Mouse (Mus musculus): ENCODE results near the gene Riox1.
A peak's percentile ranks its signal among the peaks of the same experiment; 100 is the strongest.

Riox1 gene

GRCm38 (mm10) chr12:83949776-83950492, 474 bp upstream of the Riox1 start:
- no peak for DNase-seq

- peak; percentile 21 to 23 for DNase-seq
Observed at GRCm38 (mm10) chr12:83950840-83951701, 663 bp downstream of the Riox1 start.

GRCm38 (mm10) chr12:83951711-83952575, 1.5 kb downstream of the Riox1 start:
- DNase-seq, result no peak

- DNase-seq, result no peak
Observed at GRCm38 (mm10) chr12:83958278-83958677, 7.9 kb downstream of the Riox1 start.

GRCm38 (mm10) chr12:83965235-83965634, 14.8 kb downstream of the Riox1 start:
- DNase-seq, result no peak

- peak; percentile 39 to 59 for DNase-seq
Observed at GRCm38 (mm10) chr12:83972117-83972516, 21.7 kb downstream of the Riox1 start.

- no peak for DNase-seq
Observed at GRCm38 (mm10) chr12:83978862-83979261, 28.5 kb downstream of the Riox1 start.

- no peak for DNase-seq
Observed at GRCm38 (mm10) chr12:83981615-83982014, 31.2 kb downstream of the Riox1 start.

GRCm38 (mm10) chr12:83984752-83985151, 34.3 kb downstream of the Riox1 start, which contains the start of gene Heatr4:
Gene Heatr4 (minus strand): TSS chr12:83984852.
- no peak for DNase-seq

GRCm38 (mm10) chr12:83987242-83987582, 36.8 kb downstream of the Riox1 start:
- no peak for DNase-seq

GRCm38 (mm10) chr12:83987583-83988441, 37.4 kb downstream of the Riox1 start, which contains the start of gene Acot2:
Gene Acot2 (plus strand): TSS chr12:83987861.
- peak; percentile 82 to 83 for DNase-seq

GRCm38 (mm10) chr12:83988483-83988882, 38.1 kb downstream of the Riox1 start:
- DNase-seq, result no peak

- DNase-seq, result no peak
Observed at GRCm38 (mm10) chr12:83989378-83989777, 39.0 kb downstream of the Riox1 start.

- DNase-seq, result no peak
Observed at GRCm38 (mm10) chr12:83997221-83997620, 46.8 kb downstream of the Riox1 start.

GRCm38 (mm10) chr12:83998341-83999107, 48.1 kb downstream of the Riox1 start:
- DNase-seq, result peak in 1 of 2 experiments; percentile 34

GRCm38 (mm10) chr12:83999237-83999636, 48.8 kb downstream of the Riox1 start:
- DNase-seq, result peak; percentile 80 to 88

GRCm38 (mm10) chr12:84000418-84000817, 50.0 kb downstream of the Riox1 start:
- DNase-seq, result no peak
